Mouse (Mus musculus) kidney, adult 11 months (tissue): ENCODE measurements at regions not wholly inside any gene's neighbourhood (a gene's known extent, or its start where the extent isn't known, plus 50 kb on each side); places are given as distances from the start of the nearest gene placed in this dataset.

Experiments used
- DNase-seq: peaks from one replicate; pipeline ENCODE4 v3.0.0; 2022

DNA sequence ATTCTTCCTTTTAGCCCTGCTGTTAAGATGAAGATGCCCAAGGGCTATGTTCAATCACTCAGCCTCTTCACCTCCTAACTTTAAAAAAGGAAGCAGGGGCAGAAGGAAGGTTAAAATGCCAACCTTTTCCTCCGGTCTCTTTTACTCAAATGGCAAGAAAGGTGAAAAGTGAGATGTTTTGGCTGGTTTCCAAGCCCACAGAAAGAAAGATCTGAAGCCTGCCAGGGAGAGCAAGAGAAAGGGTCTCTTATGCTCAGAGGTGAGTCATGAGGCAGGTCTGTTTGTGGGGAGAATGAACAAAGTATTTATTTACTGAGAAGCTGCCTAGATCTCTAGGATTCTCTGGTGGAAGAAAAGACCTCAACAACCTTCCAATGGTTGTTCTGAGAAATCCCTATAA lies 162.1 kb upstream of the Kirrel3 start:
- no peak for DNase-seq

DNA sequence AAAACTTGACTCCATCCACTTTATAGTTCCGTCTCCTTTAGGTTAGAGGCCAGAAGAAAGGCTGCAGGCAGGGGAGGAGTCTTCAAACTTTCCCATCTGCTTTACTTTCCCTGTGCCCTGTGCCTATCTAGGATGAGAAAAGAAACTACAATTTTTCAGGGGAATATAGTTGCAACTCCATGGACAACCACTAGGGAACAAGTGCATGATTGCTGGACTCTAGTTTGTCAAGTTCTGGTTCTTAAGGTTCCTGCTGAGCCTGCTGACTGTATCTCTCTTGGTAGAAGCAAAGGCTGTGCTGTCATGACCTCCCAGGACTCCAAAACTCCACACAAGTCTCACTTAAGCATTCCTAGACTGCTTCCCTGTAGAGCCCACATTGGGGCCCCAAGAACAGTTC lies 157.0 kb upstream of the Kirrel3 start:
- no peak for DNase-seq

DNA sequence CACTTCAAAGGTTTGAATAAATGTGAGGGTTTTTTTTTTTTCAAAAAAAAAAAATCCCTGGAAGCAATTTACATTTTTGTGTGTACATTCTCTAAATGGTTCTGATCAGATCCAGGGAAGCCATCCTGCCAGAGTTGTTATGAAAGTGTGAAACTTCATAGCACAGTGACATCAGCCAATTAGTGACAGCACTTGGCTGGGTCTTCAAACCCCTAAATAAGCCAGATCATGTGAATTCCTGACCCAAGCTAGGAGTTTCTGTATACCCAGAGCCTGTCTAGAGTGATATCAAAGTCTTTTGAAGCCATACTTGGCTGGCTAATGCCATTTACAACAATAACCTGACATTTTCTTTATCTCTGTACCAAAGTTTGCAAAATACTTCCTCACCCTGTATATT lies 151.6 kb upstream of the Kirrel3 start:
- no peak for DNase-seq

DNA sequence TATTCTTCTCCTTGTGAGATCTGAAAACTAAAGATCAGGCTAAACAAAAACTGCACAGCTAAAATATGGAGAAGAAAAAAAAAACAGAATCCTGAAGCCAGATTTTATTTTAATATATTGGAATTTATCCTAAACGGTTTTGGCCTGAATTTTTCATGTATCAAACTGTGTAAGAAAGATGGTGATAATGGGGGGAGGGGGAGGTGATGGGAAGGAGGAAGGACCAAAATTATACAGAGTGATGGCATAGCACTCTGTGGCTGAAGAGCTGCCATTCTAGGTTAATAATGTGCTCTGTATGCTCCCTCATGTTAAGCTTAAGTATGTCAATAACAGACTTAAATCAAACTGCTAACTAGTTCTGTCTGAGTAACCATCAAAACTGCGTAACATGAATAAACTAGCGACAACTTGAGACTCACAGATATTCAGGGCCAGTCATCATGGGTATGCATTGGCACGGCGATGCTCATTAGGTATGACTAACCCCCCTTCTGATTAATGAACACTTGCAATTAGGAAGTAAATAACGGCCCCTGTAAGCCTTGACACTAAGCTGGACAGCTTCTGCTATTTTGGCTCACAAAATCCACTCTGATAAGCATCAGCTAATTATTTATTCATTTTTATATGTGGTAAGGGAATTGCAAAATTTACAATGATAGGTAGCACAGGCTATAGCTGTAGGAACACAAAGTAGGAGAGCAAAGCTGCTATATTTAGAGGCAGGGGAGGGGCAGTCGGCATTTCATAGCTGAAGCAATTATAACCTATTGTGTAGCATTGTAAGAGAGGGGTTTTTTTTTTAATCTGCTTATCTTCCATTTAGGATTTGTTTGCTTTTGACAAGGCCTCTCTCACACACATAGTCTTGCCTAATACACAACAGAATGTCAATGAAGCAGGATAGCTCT lies 150.9 kb upstream of the Kirrel3 start:
- DNase-seq = no peak

DNA sequence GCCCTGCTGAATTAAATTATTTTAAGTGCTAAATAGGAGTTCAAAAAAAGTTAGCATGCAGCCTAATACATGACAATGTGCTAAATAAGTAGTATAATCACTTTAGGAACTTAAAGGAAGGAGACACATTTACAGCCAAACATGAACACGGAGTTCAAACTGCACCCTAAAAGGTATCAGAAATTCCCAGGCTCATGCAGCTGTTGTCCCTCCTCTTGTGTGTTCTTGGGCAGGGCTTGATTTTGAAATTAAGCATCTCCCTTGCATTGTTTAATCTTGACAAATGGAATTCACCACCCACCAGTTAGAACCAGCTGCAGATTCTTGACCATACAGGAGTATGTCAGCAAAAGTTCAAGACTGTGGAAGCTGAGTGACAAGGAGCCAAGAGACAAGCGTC lies 137.3 kb upstream of the Kirrel3 start:
- no peak for DNase-seq

DNA sequence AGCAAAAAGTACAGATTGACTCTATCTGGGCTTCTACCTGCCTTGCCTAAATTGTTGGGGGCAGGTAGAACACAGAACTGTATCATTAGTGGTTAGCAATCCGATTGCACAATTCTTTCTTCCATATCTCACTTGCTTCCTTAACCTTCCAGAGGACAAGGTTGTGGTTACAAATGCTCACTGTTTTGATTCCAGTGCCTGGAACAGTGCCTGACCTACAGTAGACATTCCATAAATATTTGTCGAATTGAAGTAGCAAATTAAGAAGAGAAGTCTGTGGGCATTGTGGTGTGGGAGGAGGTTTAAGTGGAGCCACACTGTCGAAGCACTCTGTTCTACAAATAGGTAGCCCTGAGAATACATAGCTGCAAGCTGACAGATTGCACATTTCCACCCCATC lies 135.7 kb upstream of the Kirrel3 start:
- peak; percentile 9 for DNase-seq

DNA sequence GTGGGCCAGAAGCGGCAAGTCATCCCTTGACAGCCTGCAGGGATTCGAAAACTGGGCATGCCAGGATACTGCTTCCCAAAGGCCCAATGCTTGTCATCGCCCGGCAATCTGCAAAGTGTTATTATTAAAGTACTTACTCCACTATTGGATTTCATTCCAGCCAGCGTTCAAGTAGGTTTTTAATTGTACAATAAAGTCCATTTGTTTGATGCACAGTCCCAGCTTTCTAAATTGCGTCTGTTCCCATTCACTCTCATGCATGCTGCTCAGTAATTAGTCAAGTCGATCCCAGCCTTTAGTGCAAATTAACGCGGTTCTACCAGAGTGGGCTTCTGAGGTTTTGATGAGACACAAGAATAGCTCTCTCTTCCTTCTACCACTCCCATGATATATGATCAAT lies 131.9 kb upstream of the Kirrel3 start:
- DNase-seq = no peak

DNA sequence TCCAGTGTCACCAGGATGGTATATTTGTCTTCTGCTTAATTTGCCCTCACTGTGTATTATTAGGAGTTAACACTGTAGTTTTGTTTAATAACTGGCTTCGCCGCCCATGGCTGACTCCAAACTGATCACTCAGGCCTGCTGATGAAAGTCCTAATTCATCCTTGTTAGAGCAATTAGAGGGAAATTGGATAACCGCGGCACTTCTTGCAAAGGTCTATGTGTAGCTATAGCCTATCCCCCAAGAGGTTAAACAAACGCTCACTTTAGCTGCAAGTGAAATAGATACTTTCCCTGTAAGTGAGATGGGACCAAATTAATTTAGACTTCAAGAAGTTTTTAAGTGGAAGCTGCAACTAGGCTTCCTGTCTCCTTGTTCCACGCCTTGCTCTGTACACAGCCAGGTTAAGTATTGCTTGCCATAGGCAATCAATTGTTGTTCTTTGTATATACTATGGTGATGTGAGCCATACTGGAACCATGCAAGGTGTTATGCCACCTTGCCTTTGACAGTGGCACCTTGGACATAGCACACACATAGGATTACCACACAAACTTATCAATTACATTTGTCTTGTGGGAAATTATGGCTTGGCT lies 130.9 kb upstream of the Kirrel3 start:
- no peak for DNase-seq

DNA sequence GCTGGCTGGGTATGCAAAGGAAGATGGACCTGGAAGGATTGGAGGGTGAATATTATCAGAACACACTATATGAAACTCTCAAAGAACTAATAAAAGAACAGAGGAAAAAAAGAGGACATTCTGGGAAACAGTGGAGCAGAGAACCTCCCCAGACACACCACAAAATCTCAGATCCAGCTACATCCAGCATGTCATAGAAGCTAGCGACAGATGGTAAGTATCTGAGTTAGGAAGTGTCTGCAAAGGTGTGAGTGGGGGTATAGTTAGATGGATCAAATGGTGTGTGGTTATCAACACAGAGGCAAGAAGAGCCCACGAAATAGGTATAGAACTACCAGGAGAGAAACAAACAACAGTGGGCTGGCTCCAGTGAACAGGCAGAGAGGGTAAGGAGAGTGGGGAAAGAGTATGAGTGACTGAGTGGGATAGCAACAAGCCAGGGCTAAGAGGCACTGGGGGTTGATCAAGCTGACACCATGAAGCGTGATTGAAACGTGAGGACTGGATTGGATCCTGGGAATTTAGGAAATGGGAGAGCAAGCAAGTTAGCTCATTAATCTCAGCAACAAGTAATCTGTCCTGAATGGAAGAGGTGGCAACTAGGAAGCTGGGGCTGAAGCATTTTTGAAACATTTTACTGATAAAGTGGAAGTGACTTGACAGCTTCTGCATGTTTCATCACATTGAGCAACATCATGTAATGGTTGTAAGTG lies 114.9 kb upstream of the Kirrel3 start:
- DNase-seq = no peak

DNA sequence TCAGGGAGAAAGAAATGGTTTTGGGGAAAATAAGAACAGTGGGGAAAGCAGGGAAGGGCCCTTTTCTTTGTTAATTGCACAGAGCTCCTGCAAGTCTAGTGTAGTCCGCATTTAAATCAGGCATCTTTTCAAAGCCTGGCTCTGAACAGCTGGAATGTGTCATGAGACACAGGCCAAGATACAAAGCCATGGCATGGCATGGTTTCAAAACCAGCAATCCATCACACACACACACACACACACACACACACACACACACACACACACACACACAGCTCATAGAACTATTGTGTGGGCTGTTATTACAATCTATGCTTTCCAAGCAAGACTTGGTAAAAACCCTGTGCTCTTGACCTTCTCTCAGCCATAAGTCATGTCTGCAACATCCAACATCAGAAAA lies 110.5 kb upstream of the Kirrel3 start:
- no peak for DNase-seq

DNA sequence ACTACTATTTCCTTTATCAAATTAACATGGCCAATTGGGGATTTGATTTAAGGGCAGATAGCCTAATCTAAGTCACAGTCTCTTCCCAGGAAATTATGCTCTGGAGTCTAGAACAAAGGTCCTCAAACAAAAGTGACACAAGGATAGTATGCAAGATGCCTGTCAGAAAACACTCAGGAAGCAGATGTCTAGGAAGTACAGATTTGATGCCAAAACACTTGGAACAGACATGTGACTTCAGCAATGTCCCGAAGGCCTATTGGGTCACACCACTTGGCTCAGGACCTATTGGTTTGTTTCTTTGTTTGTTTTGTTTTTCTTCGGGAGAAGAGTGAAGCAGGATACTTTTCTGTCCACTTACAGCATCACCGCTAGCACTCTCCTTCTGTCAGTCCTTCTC lies 105.7 kb upstream of the Kirrel3 start:
- DNase-seq = no peak

DNA sequence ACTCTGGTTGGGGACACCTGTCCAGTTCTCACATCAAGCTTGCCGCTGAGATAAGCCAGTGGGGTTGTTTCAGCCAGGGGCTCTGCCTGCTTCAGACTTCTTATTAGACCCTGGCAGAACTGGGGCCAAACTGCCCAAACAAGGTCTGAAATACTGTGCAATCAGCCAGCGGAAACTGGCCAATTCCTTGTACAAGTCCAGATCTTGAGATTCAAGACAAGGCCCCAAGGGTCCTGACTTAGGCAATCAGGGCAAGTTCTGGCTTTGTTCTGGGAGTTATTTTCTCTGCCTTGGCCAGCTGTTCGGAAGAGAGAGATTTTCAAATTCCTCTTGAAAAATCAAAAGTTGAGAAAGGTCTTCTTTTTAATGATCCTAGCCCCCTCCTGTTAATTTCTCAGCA lies 104.1 kb upstream of the Kirrel3 start:
- no peak for DNase-seq

DNA sequence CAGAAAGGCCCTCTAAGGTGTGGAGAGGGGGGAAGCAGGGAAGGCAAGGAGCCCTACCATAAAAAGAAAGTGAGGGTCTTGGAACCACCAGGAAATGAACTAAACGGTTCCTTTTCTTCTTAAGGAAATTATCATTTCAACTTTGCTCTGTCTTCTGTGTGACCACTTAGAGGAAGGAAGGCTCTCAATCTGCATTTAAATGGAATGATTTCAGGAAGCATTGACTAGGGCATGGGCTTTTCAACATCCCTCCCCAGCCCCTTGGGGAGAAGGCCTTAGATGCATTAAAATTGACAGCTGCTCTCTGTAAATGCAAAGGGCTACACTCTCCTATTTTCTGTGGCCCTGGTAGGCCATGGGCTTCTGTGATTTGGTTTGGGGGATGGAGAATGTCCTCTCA lies 103.5 kb upstream of the Kirrel3 start:
- no peak for DNase-seq

DNA sequence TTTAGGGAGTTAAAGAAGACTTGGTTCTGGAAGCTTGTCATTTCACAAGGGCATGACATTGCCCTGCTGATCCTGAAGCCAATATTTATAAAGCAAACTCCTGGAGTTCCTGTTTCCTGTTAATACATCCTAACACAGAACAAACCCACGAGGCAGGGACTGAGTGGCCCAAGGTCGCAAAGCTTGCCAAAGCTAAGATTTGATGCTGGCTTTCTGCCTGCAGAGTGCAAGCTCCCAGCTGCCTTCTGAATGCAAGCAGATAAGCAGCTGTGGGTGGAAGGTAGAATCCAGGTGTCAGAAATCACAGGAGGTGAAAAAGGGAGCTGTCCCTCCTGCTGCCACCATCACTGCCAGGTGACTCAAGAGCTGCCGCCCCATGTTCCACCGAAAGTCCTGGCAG lies 99.6 kb upstream of the Kirrel3 start:
- no peak for DNase-seq

DNA sequence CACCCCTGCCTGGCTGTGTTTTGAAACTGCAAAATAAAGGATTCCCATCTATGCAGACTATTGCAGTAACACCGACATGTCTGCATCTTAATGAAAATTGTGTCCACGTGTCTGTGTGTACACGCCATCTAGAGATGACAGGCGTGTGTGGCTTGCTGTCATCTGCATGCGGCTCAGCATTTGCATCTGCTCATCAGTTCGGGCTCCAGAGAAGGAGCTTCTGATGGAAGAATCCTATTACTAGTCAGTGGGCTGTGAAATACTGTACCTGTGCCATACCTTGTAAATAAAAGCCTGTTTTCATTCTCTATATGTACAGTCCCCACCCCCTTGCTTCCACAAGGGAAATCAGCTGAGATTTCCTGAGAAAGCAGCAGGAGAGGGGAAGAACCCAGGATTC lies 92.7 kb upstream of the Kirrel3 start:
- DNase-seq = no peak

DNA sequence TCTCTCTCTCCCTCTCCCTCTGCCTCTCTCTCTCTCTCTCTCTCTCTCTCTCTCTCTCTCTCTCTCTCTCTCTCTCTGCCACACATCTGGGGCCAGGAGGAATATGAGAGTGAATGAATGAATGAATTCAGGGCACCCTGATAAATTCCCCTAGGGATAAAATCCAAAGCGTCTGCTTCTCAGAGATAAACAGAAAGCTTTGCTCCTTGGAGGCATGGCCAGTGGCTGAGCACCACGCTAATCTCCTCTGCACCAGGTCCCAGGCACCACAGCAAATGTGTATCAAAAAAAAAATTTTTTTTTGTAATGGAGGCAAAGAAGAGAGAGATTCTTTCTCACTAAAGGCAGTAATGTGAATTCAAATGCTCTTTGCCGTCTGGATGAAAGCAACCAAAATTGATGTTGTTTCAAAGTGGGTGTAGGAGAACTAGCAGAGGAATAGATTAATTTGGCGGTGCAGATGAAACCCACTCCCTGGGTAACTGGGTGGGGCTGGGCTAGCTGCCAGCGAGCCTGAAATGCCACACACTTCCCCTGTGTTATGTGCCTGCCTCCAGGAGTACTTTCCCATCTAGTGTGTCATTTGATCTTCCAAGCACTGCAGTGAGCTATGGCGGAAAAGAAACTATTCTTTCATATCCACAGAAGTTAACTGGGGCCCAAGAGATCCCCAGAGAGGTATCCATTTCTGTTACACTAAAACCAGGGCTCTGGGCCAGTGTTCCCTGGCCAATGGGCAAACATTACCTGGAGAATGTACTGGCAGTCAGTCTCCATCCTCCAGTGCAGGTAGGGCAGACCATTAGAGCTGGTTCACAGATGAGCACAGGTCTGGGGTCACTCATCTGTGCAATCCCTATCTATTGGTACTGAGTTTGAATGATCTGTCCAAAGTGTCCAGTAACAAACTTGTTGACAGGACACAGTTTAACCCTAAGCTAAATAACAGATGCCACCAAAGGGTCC lies 89.6 kb upstream of the Kirrel3 start:
- no peak for DNase-seq

DNA sequence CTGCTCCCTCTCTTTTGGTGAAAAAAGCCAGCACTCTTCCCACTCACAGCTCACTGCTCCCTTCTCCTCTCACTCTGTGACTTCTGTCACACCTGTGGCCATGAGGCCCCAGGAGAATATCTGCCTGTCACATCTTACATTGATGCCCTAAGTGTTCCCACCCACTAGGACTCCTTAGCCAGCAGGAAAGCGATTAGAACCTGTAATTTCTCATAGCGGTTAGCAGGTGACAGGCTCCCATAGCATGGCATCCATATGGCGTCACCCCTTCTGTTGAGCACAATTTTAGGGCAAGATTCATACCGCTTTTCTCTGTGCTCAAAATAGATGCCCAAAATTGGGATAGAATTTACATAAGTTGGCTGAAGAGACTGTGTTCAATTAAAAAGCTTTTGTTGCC lies 74.0 kb upstream of the Kirrel3 start:
- no peak for DNase-seq

DNA sequence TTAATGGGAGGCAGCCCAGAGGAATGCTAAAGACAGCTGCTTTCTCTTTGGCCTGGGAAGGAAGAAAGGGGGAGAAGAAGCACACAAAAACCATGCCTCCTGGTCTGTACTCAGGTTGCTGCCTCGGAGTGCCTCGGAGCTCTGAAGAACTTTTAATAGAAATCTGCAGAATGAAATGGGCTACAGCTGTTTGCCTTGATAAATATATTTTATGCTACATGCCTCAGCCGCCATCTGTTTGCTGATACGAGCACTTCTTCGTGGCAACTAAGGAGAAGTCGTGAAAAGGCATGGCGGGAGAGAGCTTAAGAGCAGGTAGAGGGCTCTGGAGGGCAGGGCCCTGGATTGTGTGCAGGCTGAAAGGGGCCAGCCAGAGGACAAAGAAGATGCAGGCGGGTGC lies 69.5 kb upstream of the Kirrel3 start:
- DNase-seq = no peak

DNA sequence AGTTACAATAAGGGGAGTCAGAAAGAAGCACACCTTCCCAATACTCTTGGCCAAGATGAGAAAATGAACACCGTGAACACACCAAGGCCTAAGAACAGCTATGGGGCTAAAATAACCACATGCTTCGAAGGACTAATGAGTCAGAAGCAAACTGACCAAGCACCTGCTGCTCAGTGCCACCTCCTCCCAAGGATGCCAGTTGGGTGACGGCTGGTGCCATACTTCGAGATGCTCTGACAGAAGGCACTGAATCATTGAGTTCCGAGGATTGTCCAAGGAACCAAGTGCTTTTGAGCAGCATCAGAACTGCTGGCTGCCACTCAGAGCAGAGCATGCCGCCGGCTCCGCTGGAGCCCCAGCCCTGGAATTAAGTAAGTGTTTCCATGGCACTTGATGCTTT lies 67.6 kb upstream of the Kirrel3 start:
- DNase-seq = no peak

DNA sequence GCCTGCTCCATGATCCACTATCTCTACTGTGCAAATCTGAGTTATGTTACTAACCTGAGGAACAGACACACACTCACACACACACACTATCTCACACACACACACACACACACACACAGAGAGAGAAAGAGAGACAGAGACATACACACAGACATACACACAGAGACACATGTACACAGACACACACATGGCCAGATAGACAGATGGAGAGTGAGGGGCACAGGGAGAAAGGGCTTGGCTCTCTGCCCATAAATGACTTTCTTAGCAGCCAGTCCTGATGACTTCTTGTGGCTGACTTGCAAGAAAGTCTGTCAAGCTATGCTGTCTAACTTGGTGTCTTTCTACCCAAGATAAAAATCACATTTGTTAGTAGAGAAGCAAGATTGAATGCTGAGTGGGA lies 63.7 kb upstream of the Kirrel3 start:
- DNase-seq = no peak

DNA sequence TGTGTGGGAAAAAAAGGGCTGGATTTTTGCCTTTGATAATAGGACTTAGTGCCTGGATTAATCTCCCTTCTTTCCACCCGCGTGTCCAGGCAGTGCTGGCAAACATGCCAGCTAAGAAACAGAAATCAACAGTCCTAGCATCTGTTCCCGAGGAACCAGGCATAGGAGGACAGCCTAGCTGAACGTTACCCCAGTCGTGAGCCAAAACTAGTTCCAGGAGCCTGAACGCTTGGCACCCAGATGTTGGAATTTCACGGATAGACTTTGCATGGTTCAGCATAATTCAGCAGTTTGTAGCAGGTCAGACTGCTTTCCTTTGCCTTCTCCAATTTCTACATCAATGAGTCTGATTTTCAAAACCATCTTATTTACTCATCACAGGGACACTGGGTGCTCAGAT lies 62.6 kb upstream of the Kirrel3 start:
- DNase-seq = no peak

DNA sequence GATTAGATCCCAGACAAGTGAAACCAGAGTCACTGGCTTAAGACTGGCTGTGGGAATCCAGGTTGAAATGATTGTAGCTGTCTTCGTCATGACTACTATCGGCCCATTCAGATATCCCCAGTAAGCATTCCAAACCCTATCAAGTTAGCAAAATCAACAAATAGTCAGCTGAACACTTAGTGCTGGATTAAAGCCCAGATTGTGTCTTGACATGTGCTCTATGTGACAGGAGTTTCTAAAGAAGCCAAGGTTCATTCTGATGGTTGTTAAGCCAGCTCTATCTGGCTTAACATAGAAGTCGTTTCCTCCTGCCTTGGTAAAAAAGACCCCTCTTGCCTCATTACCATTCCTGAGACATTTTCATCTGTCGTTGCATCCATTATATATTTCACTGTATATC lies 59.1 kb upstream of the Kirrel3 start:
- DNase-seq = no peak

DNA sequence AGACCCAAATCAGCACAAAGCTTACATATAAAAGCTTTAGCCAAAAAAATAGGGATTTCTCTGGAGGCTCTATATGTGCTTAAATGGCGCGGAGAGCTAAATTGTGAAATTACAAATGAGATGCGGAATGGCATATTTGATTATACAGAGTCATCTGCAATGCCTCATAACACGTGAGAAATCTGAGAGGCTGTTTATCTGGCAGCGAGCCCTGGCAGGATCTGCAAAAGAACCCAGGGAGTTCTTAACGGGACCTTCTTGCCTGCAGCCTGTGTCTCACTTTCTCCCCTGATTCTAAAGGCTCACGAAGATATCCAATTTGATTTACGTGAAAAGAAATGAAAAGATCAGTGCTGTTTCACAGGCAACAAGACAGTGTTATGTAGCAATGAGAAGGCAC lies 58.0 kb upstream of the Kirrel3 start:
- no peak for DNase-seq
